Mouse (Mus musculus): ENCODE measurements around the gene Me1. TPM values are rescaled to one million over a fixed set of nuclear protein-coding genes. Genes with fewer than 3 reads are reported as not detected.

Gene Me1
- polyA plus RNA-seq, 1 experiment from 2014 or later = 33.3 TPM

- WGBS = 73% methylated on average over 3 of the region's 3 CpGs
- Histone ChIP-seq H3K4me3 (ENCODE audit: control insufficient read depth in 1 of 2, insufficient read depth in 1 of 2, low read depth in 1 of 2, low read length in 2 of 2) (no peak overlapping the region), H3K36me3 (ENCODE audit: control insufficient read depth, insufficient read depth, low read length) (peaks cover 51% of the 10 kb centered on the region), H3K9ac (ENCODE audit: low read length) (no peak overlapping the region), H3K27ac (replicated peaks in 1 of 2; ENCODE audit: control insufficient read depth in 1 of 2, insufficient read depth in 1 of 2, low read depth in 2 of 2, low read length in 2 of 2) (no peak overlapping the region), H3K4me1 (ENCODE audit: control insufficient read depth in 2 of 2, insufficient read depth in 2 of 2, low read length in 2 of 2) (peaks cover 8 to 12% of the 10 kb centered on the region in 2 experiments), H3K4me2 (ENCODE audit: low read length) (no peak overlapping the region), H3K27me3 (ENCODE audit: control insufficient read depth, insufficient read depth, low read length) (no peaks in the 10 kb centered on the region), H3K9me3 (ENCODE audit: control insufficient read depth, low read length) (no peaks in the 10 kb centered on the region)
- no peak for ATAC-seq (ENCODE audit: insufficient number of reproducible peaks, insufficient read depth, low FRiP score, low read depth)
These were observed 126.3 kb downstream of the Me1 start for GRCm38 (mm10) chr9:86569314-86569910.

DNA sequence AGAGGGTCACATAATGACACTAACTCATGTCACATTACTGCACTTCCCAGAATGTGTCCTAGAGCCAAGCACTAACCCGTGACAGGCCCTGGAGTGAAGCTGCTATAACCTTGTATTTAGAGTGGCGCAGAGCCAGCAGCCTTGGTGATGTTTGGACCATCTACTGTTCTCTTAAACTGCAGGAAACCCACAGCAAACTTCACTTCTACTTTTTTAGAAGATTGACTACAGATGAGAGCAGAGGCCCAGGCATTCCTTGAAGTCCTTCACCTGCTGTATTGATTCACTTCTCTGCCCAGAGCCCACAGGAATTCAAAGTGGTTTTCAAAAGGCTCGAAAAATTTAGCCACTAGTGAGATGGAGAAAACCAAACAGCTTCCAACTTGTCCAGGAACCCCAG, 135.2 kb downstream of the Me1 start:
- Histone ChIP-seq H3K4me3 (ENCODE audit: control insufficient read depth in 1 of 2, insufficient read depth in 1 of 2, low read depth in 1 of 2, low read length in 2 of 2) (no peak overlapping the region), H3K27me3 (ENCODE audit: control insufficient read depth, insufficient read depth, low read length) (no peaks in the 10 kb centered on the region), H3K36me3 (ENCODE audit: control insufficient read depth, insufficient read depth, low read length) (peaks cover 95% of the 10 kb centered on the region), H3K4me1 (ENCODE audit: control insufficient read depth in 2 of 2, insufficient read depth in 2 of 2, low read length in 2 of 2) (no peaks in the 10 kb centered on the region), H3K9ac (ENCODE audit: low read length) (no peak overlapping the region), H3K9me3 (ENCODE audit: control insufficient read depth, low read length) (no peaks in the 10 kb centered on the region), H3K4me2 (ENCODE audit: low read length) (no peak overlapping the region), H3K27ac (replicated peaks in 1 of 2; ENCODE audit: control insufficient read depth in 1 of 2, insufficient read depth in 1 of 2, low read depth in 2 of 2, low read length in 2 of 2) (no peak overlapping the region)
- 77% methylated on average over 3 of the region's 3 CpGs for WGBS
- no peak for ATAC-seq (ENCODE audit: insufficient number of reproducible peaks, insufficient read depth, low FRiP score, low read depth)

DNA sequence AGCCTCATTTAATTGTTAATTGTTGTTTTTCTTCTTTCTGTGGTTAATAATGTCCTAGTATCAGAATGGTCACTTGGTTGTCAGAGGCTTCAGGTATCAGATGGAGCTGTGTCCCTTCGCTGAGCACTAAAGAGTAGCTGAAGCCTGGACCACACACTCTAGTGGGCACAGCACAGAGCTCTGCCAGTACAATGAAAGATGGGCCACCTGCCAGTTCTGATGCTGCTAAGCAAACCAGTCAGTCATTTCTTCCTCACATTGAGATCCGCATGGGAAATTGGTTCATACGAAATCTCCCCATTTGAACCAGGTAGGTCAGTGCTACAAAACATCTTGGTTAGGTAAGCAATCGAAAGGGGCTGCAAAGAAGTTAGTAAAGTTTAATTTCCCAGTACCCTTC, 141.1 kb downstream of the Me1 start:
- Histone ChIP-seq H3K4me2 (ENCODE audit: low read length) (no peak overlapping the region), H3K36me3 (ENCODE audit: control insufficient read depth, insufficient read depth, low read length) (peaks cover 94% of the 10 kb centered on the region), H3K27me3 (ENCODE audit: control insufficient read depth, insufficient read depth, low read length) (no peaks in the 10 kb centered on the region), H3K9ac (ENCODE audit: low read length) (no peak overlapping the region), H3K4me1 (ENCODE audit: control insufficient read depth in 2 of 2, insufficient read depth in 2 of 2, low read length in 2 of 2) (no peaks in the 10 kb centered on the region), H3K4me3 (ENCODE audit: control insufficient read depth in 1 of 2, insufficient read depth in 1 of 2, low read depth in 1 of 2, low read length in 2 of 2) (no peak overlapping the region), H3K27ac (replicated peaks in 1 of 2; ENCODE audit: control insufficient read depth in 1 of 2, insufficient read depth in 1 of 2, low read depth in 2 of 2, low read length in 2 of 2) (no peak overlapping the region), H3K9me3 (ENCODE audit: control insufficient read depth, low read length) (no peaks in the 10 kb centered on the region)
- ATAC-seq (ENCODE audit: insufficient number of reproducible peaks, insufficient read depth, low FRiP score, low read depth) = no peak
- WGBS = 90% methylated on average over 4 of the region's 4 CpGs

DNA sequence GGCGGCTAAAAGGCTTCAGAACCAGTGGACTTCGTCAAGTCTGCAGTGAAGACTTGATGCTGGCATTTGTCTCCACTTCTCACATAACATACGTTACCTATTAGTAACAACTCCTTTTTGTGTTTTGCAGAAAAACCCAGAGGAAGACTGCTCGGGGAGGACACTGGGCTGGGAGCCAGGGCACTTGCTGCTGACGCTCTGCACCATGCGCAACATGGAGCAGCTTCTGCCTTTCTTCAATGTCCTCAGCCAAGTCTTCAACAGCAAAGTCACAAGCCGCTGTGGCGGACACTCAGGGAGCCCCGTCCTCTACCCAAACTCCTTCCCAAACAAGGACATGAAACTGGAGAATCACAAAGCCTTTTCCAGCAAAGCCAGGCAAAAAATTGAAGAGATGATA, 141.9 kb downstream of the Me1 start:
- H3K27me3 ChIP-seq (ENCODE audit: control insufficient read depth, insufficient read depth, low read length) = no peaks in the 10 kb centered on the region
- 79% methylated on average over 9 of the region's 9 CpGs for WGBS
- H3K4me2 ChIP-seq (ENCODE audit: low read length) = no peak overlapping the region
- H3K27ac ChIP-seq (replicated peaks in 1 of 2; ENCODE audit: control insufficient read depth in 1 of 2, insufficient read depth in 1 of 2, low read depth in 2 of 2, low read length in 2 of 2) = no peak overlapping the region
- no peaks in the 10 kb centered on the region for H3K9me3 ChIP-seq (ENCODE audit: control insufficient read depth, low read length)
- ATAC-seq (ENCODE audit: insufficient number of reproducible peaks, insufficient read depth, low FRiP score, low read depth) = no peak
- H3K36me3 ChIP-seq (ENCODE audit: control insufficient read depth, insufficient read depth, low read length) = peaks cover 93% of the 10 kb centered on the region
- H3K4me1 ChIP-seq (ENCODE audit: control insufficient read depth in 2 of 2, insufficient read depth in 2 of 2, low read length in 2 of 2) = no peaks in the 10 kb centered on the region
- no peak overlapping the region for H3K4me3 ChIP-seq (ENCODE audit: control insufficient read depth in 1 of 2, insufficient read depth in 1 of 2, low read depth in 1 of 2, low read length in 2 of 2)
- no peak overlapping the region for H3K9ac ChIP-seq (ENCODE audit: low read length)

DNA sequence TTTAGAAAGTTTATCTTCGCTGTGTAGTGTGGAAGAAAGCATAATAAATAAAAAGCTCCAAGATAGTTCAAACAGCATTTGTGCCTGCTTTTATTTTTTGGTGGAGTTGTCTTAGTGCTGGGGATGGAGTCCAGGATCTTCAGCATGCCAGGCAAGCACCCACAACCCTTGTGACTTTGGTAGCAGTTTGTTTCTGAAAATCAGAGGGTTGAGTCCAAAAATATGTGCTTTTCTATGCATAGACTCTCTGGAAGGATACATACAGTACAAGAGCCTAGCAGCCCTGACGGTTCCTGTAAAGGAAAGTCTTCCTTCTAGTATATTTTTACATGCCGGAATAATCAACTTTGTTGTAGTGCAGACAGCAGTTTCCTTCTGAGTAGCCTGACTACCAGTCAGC, 145.0 kb downstream of the Me1 start:
- ATAC-seq (ENCODE audit: insufficient number of reproducible peaks, insufficient read depth, low FRiP score, low read depth) = no peak
- Histone ChIP-seq H3K27me3 (ENCODE audit: control insufficient read depth, insufficient read depth, low read length) (no peaks in the 10 kb centered on the region), H3K4me1 (ENCODE audit: control insufficient read depth in 2 of 2, insufficient read depth in 2 of 2, low read length in 2 of 2) (no peaks in the 10 kb centered on the region), H3K9me3 (ENCODE audit: control insufficient read depth, low read length) (no peaks in the 10 kb centered on the region), H3K4me2 (ENCODE audit: low read length) (no peak overlapping the region), H3K4me3 (ENCODE audit: control insufficient read depth in 1 of 2, insufficient read depth in 1 of 2, low read depth in 1 of 2, low read length in 2 of 2) (no peak overlapping the region), H3K36me3 (ENCODE audit: control insufficient read depth, insufficient read depth, low read length) (peaks cover 86% of the 10 kb centered on the region), H3K9ac (ENCODE audit: low read length) (no peak overlapping the region), H3K27ac (replicated peaks in 1 of 2; ENCODE audit: control insufficient read depth in 1 of 2, insufficient read depth in 1 of 2, low read depth in 2 of 2, low read length in 2 of 2) (no peak overlapping the region)
- 88% methylated on average over 3 of the region's 3 CpGs for WGBS

DNA sequence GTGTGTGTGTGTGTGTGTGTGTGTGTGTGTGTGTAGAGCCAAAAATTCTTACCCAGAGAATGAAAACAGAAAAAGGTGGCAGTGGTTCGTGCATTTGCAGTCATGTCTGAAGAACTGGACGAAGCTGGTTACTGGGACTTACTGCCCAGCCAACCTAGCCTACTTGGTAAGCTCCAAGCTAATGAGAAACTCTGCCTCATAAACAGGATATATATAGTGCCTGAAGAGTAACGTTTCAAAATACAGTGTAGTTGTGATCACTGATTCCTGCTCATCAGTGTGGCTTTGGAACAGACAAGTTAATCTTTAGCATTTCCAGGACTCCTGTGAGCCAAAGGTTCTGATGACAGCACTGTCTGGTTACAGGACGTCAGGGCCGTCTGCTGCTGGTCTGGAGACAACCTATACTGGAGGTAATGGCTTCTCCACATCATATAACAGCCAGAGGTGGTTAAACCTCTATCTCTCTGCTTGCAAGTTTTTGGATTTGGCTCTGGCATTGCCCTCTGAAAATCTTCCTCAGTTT, 146.1 kb downstream of the Me1 start:
- Histone ChIP-seq H3K36me3 (ENCODE audit: control insufficient read depth, insufficient read depth, low read length) (peaks cover 86% of the 10 kb centered on the region), H3K4me1 (ENCODE audit: control insufficient read depth in 2 of 2, insufficient read depth in 2 of 2, low read length in 2 of 2) (no peaks in the 10 kb centered on the region), H3K27ac (replicated peaks in 1 of 2; ENCODE audit: control insufficient read depth in 1 of 2, insufficient read depth in 1 of 2, low read depth in 2 of 2, low read length in 2 of 2) (no peak overlapping the region), H3K4me3 (ENCODE audit: control insufficient read depth in 1 of 2, insufficient read depth in 1 of 2, low read depth in 1 of 2, low read length in 2 of 2) (no peak overlapping the region), H3K9ac (ENCODE audit: low read length) (no peak overlapping the region), H3K9me3 (ENCODE audit: control insufficient read depth, low read length) (no peaks in the 10 kb centered on the region), H3K27me3 (ENCODE audit: control insufficient read depth, insufficient read depth, low read length) (no peaks in the 10 kb centered on the region), H3K4me2 (ENCODE audit: low read length) (no peak overlapping the region)
- no peak for ATAC-seq (ENCODE audit: insufficient number of reproducible peaks, insufficient read depth, low FRiP score, low read depth)
- WGBS = 73% methylated on average over 5 of the region's 5 CpGs

DNA sequence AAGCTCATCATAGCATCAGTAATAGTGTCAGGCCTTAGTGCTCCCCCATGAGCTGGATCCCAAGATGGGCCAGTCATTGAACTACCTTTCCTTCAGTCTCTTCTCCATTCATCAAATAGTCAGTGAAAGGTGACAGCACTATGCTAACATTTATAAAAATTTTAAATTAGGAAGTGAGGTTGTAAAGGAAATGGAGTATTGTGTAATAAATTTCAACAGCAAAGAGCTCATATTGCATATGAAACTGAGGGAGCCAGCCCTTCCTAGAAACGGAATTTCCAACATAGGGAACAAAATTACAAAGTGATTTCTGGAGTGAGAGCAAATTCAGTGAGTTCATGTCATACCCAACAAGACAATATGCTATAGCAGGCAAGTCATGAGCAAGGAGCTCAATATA, 151.2 kb downstream of the Me1 start:
- no peaks in the 10 kb centered on the region for H3K27me3 ChIP-seq (ENCODE audit: control insufficient read depth, insufficient read depth, low read length)
- no peak overlapping the region for H3K4me3 ChIP-seq (ENCODE audit: control insufficient read depth in 1 of 2, insufficient read depth in 1 of 2, low read depth in 1 of 2, low read length in 2 of 2)
- no peak overlapping the region for H3K9ac ChIP-seq (ENCODE audit: low read length)
- ATAC-seq (ENCODE audit: insufficient number of reproducible peaks, insufficient read depth, low FRiP score, low read depth) = no peak
- H3K4me2 ChIP-seq (ENCODE audit: low read length) = no peak overlapping the region
- no peaks in the 10 kb centered on the region for H3K9me3 ChIP-seq (ENCODE audit: control insufficient read depth, low read length)
- no peak overlapping the region for H3K27ac ChIP-seq (replicated peaks in 1 of 2; ENCODE audit: control insufficient read depth in 1 of 2, insufficient read depth in 1 of 2, low read depth in 2 of 2, low read length in 2 of 2)
- peaks cover 71% of the 10 kb centered on the region for H3K36me3 ChIP-seq (ENCODE audit: control insufficient read depth, insufficient read depth, low read length)
- no peaks in the 10 kb centered on the region for H3K4me1 ChIP-seq (ENCODE audit: control insufficient read depth in 2 of 2, insufficient read depth in 2 of 2, low read length in 2 of 2)
- 78% methylated on average over 1 of the region's 1 CpGs for WGBS

DNA sequence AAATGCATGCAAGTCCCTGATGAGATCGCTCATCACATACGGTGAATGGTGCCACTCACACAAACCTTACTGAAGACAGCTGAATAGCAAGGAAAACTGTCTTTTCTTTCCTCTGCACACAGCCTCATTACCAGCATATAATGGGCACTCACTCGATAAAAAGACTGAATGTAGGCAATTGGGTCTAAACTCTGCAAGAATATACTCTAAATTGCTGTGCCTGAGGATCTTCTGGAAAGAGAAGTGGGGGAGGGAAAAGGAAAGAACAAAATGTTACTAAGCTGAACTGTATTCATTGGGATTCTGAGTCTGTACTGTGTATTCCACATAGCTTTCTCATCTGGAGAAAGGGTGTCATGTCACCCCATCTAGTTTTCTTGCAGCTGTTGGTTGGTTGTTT, 152.3 kb downstream of the Me1 start:
- H3K9ac ChIP-seq (ENCODE audit: low read length) = no peak overlapping the region
- H3K4me1 ChIP-seq (ENCODE audit: control insufficient read depth in 2 of 2, insufficient read depth in 2 of 2, low read length in 2 of 2) = no peaks in the 10 kb centered on the region
- peaks cover 61% of the 10 kb centered on the region for H3K36me3 ChIP-seq (ENCODE audit: control insufficient read depth, insufficient read depth, low read length)
- no peak overlapping the region for H3K27ac ChIP-seq (replicated peaks in 1 of 2; ENCODE audit: control insufficient read depth in 1 of 2, insufficient read depth in 1 of 2, low read depth in 2 of 2, low read length in 2 of 2)
- no peaks in the 10 kb centered on the region for H3K9me3 ChIP-seq (ENCODE audit: control insufficient read depth, low read length)
- H3K4me3 ChIP-seq (ENCODE audit: control insufficient read depth in 1 of 2, insufficient read depth in 1 of 2, low read depth in 1 of 2, low read length in 2 of 2) = no peak overlapping the region
- no peak overlapping the region for H3K4me2 ChIP-seq (ENCODE audit: low read length)
- H3K27me3 ChIP-seq (ENCODE audit: control insufficient read depth, insufficient read depth, low read length) = no peaks in the 10 kb centered on the region
- WGBS = 91% methylated on average over 3 of the region's 3 CpGs
- no peak for ATAC-seq (ENCODE audit: insufficient number of reproducible peaks, insufficient read depth, low FRiP score, low read depth)

Data from heart, embryonic 14.5 days (tissue).